Mouse (Mus musculus) yolk sac, embryonic 10.5 days (tissue): ENCODE data around the gene Zzef1.

Experiments used
- DNase-seq: peaks from one replicate; pipeline ENCODE4 v3.0.0-alpha.2; 2017; ENCODE audit warnings: low spot score

Zzef1 gene

DNA sequence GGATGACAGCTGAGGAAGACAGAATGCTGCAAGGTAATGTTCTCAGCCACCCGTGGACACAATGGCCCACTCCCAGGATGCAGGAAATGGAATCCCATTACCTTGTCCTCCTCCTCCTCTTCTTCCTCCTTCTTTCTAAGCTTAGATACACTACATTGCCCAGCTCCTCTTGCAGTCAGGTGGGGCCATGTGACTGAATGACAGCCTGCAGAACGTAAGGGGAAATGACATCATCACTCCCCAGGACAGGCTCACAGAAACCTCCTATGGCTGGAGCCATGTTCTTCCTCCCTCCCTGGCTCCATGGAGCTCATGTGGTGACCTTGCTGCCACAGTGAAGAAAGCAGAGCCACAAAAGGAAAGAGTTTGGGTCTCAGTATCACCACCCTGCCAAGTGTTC is 161.3 kb downstream of the Zzef1 start:
- DNase-seq: no peak

GRCm38 (mm10) chr11:72959924-72960679 is 164.1 kb downstream of the Zzef1 start:
- no peak for DNase-seq

DNA sequence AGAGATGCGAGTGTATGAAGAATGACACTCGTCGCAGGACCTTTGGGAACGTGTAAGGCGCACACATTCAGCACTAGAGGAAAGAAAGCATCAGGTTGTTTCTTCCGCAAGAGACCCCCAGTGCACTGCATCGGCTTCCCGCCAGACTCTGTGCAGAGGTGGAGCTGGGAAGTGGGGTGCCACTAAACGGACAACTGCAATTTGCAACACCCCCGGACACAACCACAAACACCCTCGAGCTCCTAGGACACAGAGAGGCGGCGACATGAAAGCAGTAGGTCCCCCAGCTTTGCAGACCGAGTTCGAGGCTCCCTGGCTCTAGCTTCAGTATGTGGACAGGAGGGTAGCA is 164.7 kb downstream of the Zzef1 start:
- DNase-seq: no peak

DNA sequence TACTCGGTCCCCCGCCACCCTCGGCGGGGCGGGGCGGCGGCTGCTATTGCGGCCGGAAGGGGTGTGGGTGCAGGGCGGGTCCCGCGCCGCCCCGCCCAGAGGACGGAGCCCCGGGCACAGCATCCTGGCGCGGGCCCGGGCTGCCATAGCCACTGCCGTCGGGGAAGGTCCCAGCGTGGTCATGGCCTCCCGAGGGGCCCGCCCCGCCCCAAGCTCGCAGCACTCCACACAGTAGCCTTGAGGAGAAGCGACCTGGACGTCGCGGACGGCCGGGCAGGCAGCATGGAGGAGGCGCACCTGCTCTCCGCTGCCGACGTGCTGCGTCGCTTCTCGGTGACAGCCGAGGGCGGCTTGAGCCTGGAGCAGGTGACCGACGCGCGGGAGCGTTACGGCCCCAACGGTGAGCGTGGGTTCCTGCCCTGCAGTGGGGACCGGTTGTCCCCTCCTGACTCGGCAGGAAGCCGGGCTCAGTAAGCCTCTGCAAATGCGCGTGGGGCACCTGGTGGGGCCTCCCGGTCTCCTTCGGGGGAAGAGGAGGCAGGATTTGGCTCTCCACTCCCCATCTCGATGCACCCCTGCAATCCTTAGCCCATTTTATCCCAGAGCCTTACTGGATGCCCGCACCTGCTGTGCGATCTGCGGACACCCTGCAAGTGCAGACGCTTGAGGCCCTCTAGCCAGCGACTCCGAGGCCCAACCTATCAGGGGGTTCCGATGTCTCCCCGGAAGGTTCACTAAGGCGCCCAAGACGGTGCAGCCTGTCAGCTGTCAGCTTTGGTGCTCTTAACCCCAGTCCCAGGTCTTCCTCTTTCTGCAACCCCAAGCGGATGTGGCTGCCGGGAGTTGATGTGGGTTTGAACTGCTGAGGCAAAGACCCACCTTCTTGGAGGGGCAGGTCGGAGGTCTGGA is 165.3 kb downstream of the Zzef1 start, which contains the start of gene Atp2a3:
Atp2a3 (plus strand) TSS at position 98 of the 909 bp plus-strand sequence.
- DNase-seq: no peak

DNA sequence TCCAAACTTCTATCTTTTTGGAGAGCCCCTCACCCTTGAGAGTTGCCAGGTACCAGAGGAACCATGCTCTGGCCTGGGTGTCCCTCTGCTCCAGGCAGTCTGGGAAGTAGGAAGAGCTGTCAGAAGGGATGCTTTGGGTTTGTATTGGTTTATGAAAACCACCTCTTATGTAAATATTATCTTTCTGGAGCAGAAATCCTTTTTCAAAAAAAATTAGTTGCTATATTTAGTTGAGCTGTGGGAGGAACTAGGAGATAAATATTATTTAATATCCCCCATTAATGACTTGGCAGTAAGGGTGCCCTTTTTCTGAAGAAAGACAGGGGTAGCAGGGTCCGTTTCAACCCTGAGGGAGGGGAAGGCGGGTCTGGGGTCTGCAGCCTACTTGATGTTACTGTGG is 166.4 kb downstream of the Zzef1 start:
- DNase-seq: no peak

- DNase-seq: no peak
These were observed 167.2 kb downstream of the Zzef1 start for GRCm38 (mm10) chr11:72963058-72963788.

GRCm38 (mm10) chr11:72963789-72964294 is 167.8 kb downstream of the Zzef1 start:
- DNase-seq: no peak

GRCm38 (mm10) chr11:72974995-72975503 is 179.0 kb downstream of the Zzef1 start:
- DNase-seq: no peak
